Mouse (Mus musculus) natural killer cell, adult 2 months (primary cell): Measurements from ENCODE around the gene Prkar2b.

Experiments
- DNase-seq, 2 experiments: peaks; one replicate each; pipeline ENCODE4 v3.0.0; 2022; ENCODE audit warnings: low spot score in 2 of 2

Gene Prkar2b

GRCm38 (mm10) chr12:31969111-31969510, 92.0 kb downstream of the Prkar2b start:
- DNase-seq: no peak

- peak; percentile 50 to 62 for DNase-seq
These were observed 93.6 kb downstream of the Prkar2b start for GRCm38 (mm10) chr12:31967536-31967935.

GRCm38 (mm10) chr12:31966405-31966804, 94.7 kb downstream of the Prkar2b start:
- no peak for DNase-seq

GRCm38 (mm10) chr12:31965517-31966212, 95.4 kb downstream of the Prkar2b start:
- no peak for DNase-seq

GRCm38 (mm10) chr12:31964074-31964473, 97.0 kb downstream of the Prkar2b start:
- no peak for DNase-seq

- no peak for DNase-seq
These were observed 105.3 kb downstream of the Prkar2b start for GRCm38 (mm10) chr12:31955843-31956242.

GRCm38 (mm10) chr12:31950659-31951031, 110.5 kb downstream of the Prkar2b start:
- no peak for DNase-seq

GRCm38 (mm10) chr12:31949759-31950658, 111.1 kb downstream of the Prkar2b start, which contains the start of gene Hbp1:
TSS of gene Hbp1 (minus strand) at chr12:31950535.
- DNase-seq: peak; percentile 99

GRCm38 (mm10) chr12:31949193-31949741, 111.8 kb downstream of the Prkar2b start:
- peak; percentile 89 to 90 for DNase-seq

GRCm38 (mm10) chr12:31948101-31949000, 112.7 kb downstream of the Prkar2b start:
- DNase-seq: no peak

GRCm38 (mm10) chr12:31947476-31947875, 113.6 kb downstream of the Prkar2b start:
- peak; percentile 49 to 58 for DNase-seq

GRCm38 (mm10) chr12:31944405-31944804, 116.7 kb downstream of the Prkar2b start:
- no peak for DNase-seq

GRCm38 (mm10) chr12:31943020-31943654, 118.0 kb downstream of the Prkar2b start:
- DNase-seq: no peak

GRCm38 (mm10) chr12:31939026-31939425, 122.1 kb downstream of the Prkar2b start:
- no peak for DNase-seq

- no peak for DNase-seq
These were observed 122.6 kb downstream of the Prkar2b start for GRCm38 (mm10) chr12:31938391-31938997.

- DNase-seq: no peak
These were observed 123.5 kb downstream of the Prkar2b start for GRCm38 (mm10) chr12:31937613-31938012.

GRCm38 (mm10) chr12:31936657-31937300, 124.3 kb downstream of the Prkar2b start:
- no peak for DNase-seq

GRCm38 (mm10) chr12:31931818-31932217, 129.3 kb downstream of the Prkar2b start:
- no peak for DNase-seq

GRCm38 (mm10) chr12:31928498-31928897, 132.6 kb downstream of the Prkar2b start:
- no peak for DNase-seq

GRCm38 (mm10) chr12:31926661-31927061, 134.4 kb downstream of the Prkar2b start:
- peak in 1 of 2 experiments; percentile 45 for DNase-seq
